Mouse (Mus musculus): ENCODE results near the gene Zscan12.

GRCm38 (mm10) chr13:21372700-21373099 lies 10.1 kb downstream of the Zscan12 start:
- TF ChIP-seq EP300 (optimal IDR thresholded peaks at IDR 0.05) (no peak), CTCF (IDR thresholded peaks at IDR 0.05; ENCODE audit: low read depth) (no peak)
